Mouse (Mus musculus) brain, embryonic 14.5 days (tissue): ENCODE measurements at regions not wholly inside any gene's neighbourhood (a gene's known extent, or its start where the extent isn't known, plus 50 kb on each side); places are given as distances from the start of the nearest gene placed in this dataset.

Source experiments
- CTCF ChIP-seq: fragments of 200-500 bp; IDR thresholded peaks from 2 replicates; pipeline ENCODE4 v1.5.1; 2012; ENCODE audit warnings: inconsistent platforms, mild to moderate bottlenecking, moderate library complexity, borderline replicate concordance; ENCODE audit not compliant: insufficient read depth, insufficient read length; ENCODE audit errors: extremely low read depth
- POLR2A ChIP-seq: fragments of 200-500 bp; IDR thresholded peaks from 2 replicates; pipeline ENCODE4 v1.6.1; 2012; ENCODE audit warnings: mild to moderate bottlenecking, inconsistent platforms, borderline replicate concordance; ENCODE audit not compliant: poor library complexity, insufficient read depth, insufficient read length, severe bottlenecking; ENCODE audit errors: extremely low read depth

DNA sequence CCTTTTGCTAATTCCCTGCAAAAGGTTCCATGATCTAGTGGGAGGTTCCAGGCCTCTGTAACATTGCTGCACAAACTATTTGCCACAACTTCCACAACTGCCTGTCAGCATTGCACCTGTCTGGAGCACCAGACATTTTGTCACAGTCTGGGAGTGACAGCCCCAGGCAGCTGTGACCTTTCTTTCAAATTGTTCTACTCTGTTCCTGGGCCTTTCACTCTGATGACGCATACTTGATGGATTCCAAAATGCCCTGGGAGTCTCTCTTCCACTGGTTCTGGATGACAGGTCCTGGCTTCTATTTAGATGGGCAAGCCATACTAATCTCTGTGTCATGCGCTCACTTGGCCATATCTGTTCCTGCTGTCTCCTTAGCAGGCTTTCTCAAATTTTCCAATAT is 382.7 kb downstream of the Eipr1 start:
- TF ChIP-seq CTCF, result no peak
- no peak for TF ChIP-seq POLR2A
